Mouse (Mus musculus) heart, adult 2 months (tissue): Measurements from ENCODE around the gene Insm1. TPM values are rescaled to one million over a fixed set of nuclear protein-coding genes. Genes with fewer than 3 reads are reported as not detected.
A peak's percentile ranks its signal among the peaks of the same experiment; 100 is the strongest.

Source experiments
- DNase-seq, 2 experiments: peaks; one replicate each; pipeline ENCODE4 v3.0.0; 2021
- H3K27ac ChIP-seq: fragments of 200-600 bp; 2 replicates; pipeline ENCODE4 v1.8.1; 2022
- H3K27me3 ChIP-seq: fragments of 200-500 bp; 2 replicates; pipeline ENCODE4 v1.6.1; 2012; ENCODE audit warnings: mild to moderate bottlenecking, low read length, inconsistent platforms, mixed read lengths; ENCODE audit not compliant: control insufficient read depth, insufficient read depth
- H3K36me3 ChIP-seq: fragments of 200-500 bp; 2 replicates; pipeline ENCODE4 v1.6.1; 2012; ENCODE audit warnings: low read length, inconsistent platforms; ENCODE audit not compliant: control insufficient read depth, insufficient read depth
- H3K4me1 ChIP-seq: fragments of 200-500 bp; 2 replicates; pipeline ENCODE4 v1.6.1; 2011; ENCODE audit warnings: low read length; ENCODE audit not compliant: control insufficient read depth, insufficient read depth
- H3K4me3 ChIP-seq: fragments of 200-600 bp; 2 replicates; pipeline ENCODE4 v1.8.1; 2022
- H3K79me2 ChIP-seq: fragments of 200-500 bp; replicated peaks from 2 replicates; pipeline ENCODE4 v1.6.1; 2012; ENCODE audit warnings: mild to moderate bottlenecking, inconsistent platforms, low read length, moderate library complexity, mixed read lengths; ENCODE audit not compliant: control insufficient read depth, insufficient read depth
- H3K9ac ChIP-seq: fragments of 200-500 bp; 2 replicates; pipeline ENCODE4 v1.6.1; 2012; ENCODE audit warnings: low read depth, mild to moderate bottlenecking, control low read depth, inconsistent platforms, low read length, mixed read lengths
- CTCF ChIP-seq: fragments of 200-600 bp; IDR thresholded peaks from 2 replicates; pipeline ENCODE4 v1.8.1; 2022; ENCODE audit warnings: antibody characterized with exemption, mild to moderate bottlenecking, moderate library complexity
- EP300 ChIP-seq: fragments of 200-500 bp; IDR thresholded peaks from 2 replicates; pipeline ENCODE4 v1.6.1; 2011; ENCODE audit warnings: low read depth, low read length, control low read depth; ENCODE audit not compliant: insufficient read depth
- POLR2A ChIP-seq: fragments of 200-500 bp; IDR thresholded peaks from 2 replicates; pipeline ENCODE4 v1.6.1; 2011; ENCODE audit warnings: mild to moderate bottlenecking, low read depth, low read length, control low read depth; ENCODE audit not compliant: insufficient read depth
- WGBS: fragments of 180-500 bp; shearing (Covaris S2); methylation state at CpG from one replicate; pipeline ENCODE4 v1.1.7; 2018; 5-methylcytosine and 5-hydroxymethylcytosine counted together
- intact Hi-C: fragments of 180-260 bp; cut with DNase I; formaldehyde crosslinking; loops from one replicate; pipeline ENCODE4 v1.15.1; 2025
- polyA plus RNA-seq: library from polyadenylated mRNA; depleted of rRNA; stranded (reverse); fragments of >200 nt; gene quantifications from 2 replicates; pipeline ENCODE4 v1.2.3, GENCODE M21; 2012
- total RNA-seq, 2 experiments: library from RNA; stranded (reverse); gene quantifications; 2 replicates each; pipeline ENCODE4 v1.2.3; 2021

Gene Insm1
- total and polyA plus RNA-seq, 3 experiments: not detected

GRCm38 (mm10) chr2:146257609-146258008 is 35.9 kb downstream of the Insm1 start:
- H3K79me2 ChIP-seq: no peaks in the 10 kb centered on the region
- no peaks in the 10 kb centered on the region for H3K27me3 ChIP-seq
- intact Hi-C loops: loop anchor here (10.0 kb wide), 1 partner anchor 303 kb away; no protein-coding TSS in a partner anchor
- H3K36me3 ChIP-seq: 0 out of 2 replicates have a peak, but pooled peaks cover 2% of the 10 kb centered on the region
- no peak overlapping the region for H3K27ac ChIP-seq
- H3K9ac ChIP-seq: no peak overlapping the region
- 0 out of 2 replicates have a peak, but pooled peaks cover 1% of the 10 kb centered on the region for H3K4me1 ChIP-seq
- TF ChIP-seq POLR2A (no peak), EP300 (no peak)
- no peak for DNase-seq
- H3K4me3 ChIP-seq: no peak overlapping the region
- WGBS: 90% methylated on average over 3 of the region's 3 CpGs

GRCm38 (mm10) chr2:146258736-146259469 is 37.2 kb downstream of the Insm1 start:
- 43% methylated on average over 10 of the region's 10 CpGs for WGBS
- intact Hi-C loops: loop anchor here (10.0 kb wide), 1 partner anchor 304 kb away; no protein-coding TSS in a partner anchor
- Histone ChIP-seq H3K36me3 (peaks cover 2% of the 10 kb centered on the region; the same call in 1 of the 2 replicates), H3K79me2 (no peaks in the 10 kb centered on the region), H3K9ac (no peak overlapping the region), H3K27ac (no peak overlapping the region), H3K4me3 (no peak overlapping the region), H3K4me1 (0 out of 2 replicates have a peak, but pooled peaks cover 1% of the 10 kb centered on the region), H3K27me3 (no peaks in the 10 kb centered on the region)
- TF ChIP-seq EP300 (0 out of 2 replicates have a peak, but pooled peaks have one; percentile 46), CTCF (no peak)
- DNase-seq: peak; percentile 32 to 68

- intact Hi-C loops: loop anchor here (10.0 kb wide), 1 partner anchor 305 kb away; no protein-coding TSS in a partner anchor
- Histone ChIP-seq H3K27ac (no peak overlapping the region), H3K27me3 (no peaks in the 10 kb centered on the region), H3K4me3 (no peak overlapping the region), H3K9ac (no peak overlapping the region), H3K36me3 (peaks cover 2% of the 10 kb centered on the region; the same call in 1 of the 2 replicates), H3K4me1 (peaks cover 1% of the 10 kb centered on the region; the same call in 1 of the 2 replicates), H3K79me2 (no peaks in the 10 kb centered on the region)
- no peak for TF ChIP-seq CTCF
- TF ChIP-seq EP300: no peak
- DNase-seq: no peak
- 78% methylated on average over 18 of the region's 18 CpGs for WGBS
Measured at GRCm38 (mm10) chr2:146259787-146260560, 38.3 kb downstream of the Insm1 start.

GRCm38 (mm10) chr2:146261146-146261545 is 39.4 kb downstream of the Insm1 start:
- H3K9ac ChIP-seq: no peak overlapping the region
- peaks cover 2% of the 10 kb centered on the region; the same call in 1 of the 2 replicates for H3K36me3 ChIP-seq
- H3K27me3 ChIP-seq: no peaks in the 10 kb centered on the region
- TF ChIP-seq EP300: no peak
- TF ChIP-seq POLR2A: no peak
- H3K4me1 ChIP-seq: peaks cover 1% of the 10 kb centered on the region; the same call in 1 of the 2 replicates
- H3K4me3 ChIP-seq: no peak overlapping the region
- H3K27ac ChIP-seq: no peak overlapping the region
- no peak for DNase-seq
- intact Hi-C loops: no loop called here
- 92% methylated on average over 4 of the region's 4 CpGs for WGBS
- no peaks in the 10 kb centered on the region for H3K79me2 ChIP-seq

GRCm38 (mm10) chr2:146262215-146262614 is 40.5 kb downstream of the Insm1 start:
- Histone ChIP-seq H3K4me1 (no peaks in the 10 kb centered on the region; the same call in 1 of the 2 replicates), H3K36me3 (peaks cover 2% of the 10 kb centered on the region; the same call in 1 of the 2 replicates), H3K27me3 (no peaks in the 10 kb centered on the region), H3K27ac (no peak overlapping the region), H3K4me3 (no peak overlapping the region), H3K9ac (no peak overlapping the region), H3K79me2 (no peaks in the 10 kb centered on the region)
- intact Hi-C loops: no loop called here
- 70% methylated on average over 10 of the region's 10 CpGs for WGBS
- no peak for TF ChIP-seq EP300
- no peak for TF ChIP-seq CTCF
- TF ChIP-seq POLR2A: no peak
- DNase-seq: no peak

GRCm38 (mm10) chr2:146262966-146263365 is 41.2 kb downstream of the Insm1 start:
- intact Hi-C loops: no loop called here
- DNase-seq: no peak
- no peaks in the 10 kb centered on the region for H3K27me3 ChIP-seq
- peaks cover 2% of the 10 kb centered on the region; the same call in 1 of the 2 replicates for H3K36me3 ChIP-seq
- no peak overlapping the region for H3K9ac ChIP-seq
- no peaks in the 10 kb centered on the region; the same call in 1 of the 2 replicates for H3K4me1 ChIP-seq
- no peak overlapping the region for H3K4me3 ChIP-seq
- H3K27ac ChIP-seq: no peak overlapping the region
- H3K79me2 ChIP-seq: no peaks in the 10 kb centered on the region
- TF ChIP-seq POLR2A: no peak
- no peak for TF ChIP-seq CTCF
- no peak for TF ChIP-seq EP300
